Mouse (Mus musculus): ENCODE data around the gene Prn. TPM values are rescaled to one million over a fixed set of nuclear protein-coding genes. Genes with fewer than 3 reads are reported as not detected.

Prn gene
- not detected in 4 replicates for total RNA-seq (2023; ENCODE audit: inconsistent age)

DNA sequence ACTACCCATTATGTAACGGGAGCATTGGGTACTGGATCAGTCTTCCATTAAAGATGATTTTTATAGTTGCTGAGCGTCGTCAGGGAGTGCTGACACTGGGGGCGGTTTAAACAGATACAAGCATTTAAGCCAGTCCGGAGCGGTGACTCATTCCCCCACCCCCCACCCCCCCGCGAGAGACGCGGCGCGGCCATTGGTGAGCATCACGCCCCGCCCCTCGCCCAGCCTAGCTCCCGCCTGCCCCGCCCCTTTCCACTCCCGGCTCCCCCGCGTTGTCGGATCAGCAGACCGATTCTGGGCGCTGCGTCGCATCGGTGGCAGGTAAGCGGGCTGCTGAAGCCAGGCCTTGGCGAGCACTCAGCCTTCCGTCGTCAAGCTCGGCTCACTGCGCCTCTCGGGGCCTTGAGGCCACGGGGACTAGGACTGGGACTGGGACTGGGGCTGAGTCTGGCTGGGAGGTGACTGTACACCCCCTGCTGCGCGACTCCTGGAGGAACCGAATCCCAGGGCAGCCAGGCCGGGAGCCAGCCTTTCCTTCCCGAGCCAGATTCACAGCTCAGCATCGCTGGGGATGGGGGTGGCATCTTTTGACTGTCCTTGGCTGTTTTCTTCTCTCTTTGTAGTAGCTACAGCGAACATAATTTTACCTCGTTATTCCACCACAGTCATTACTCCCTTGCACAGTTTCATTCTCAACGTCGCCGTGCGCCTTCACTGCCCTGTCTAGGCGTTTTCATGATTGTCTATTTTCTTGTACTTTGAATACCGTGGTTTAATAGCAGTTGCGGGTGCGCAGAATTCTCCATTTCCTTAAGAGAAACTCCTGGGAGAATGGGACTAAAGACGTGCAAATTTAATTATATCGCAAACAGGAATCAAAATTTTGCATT, at the start of gene Prn, which contains the start of gene Prnp:
TSS of gene Prn (plus strand) at position 275 of the 890 bp plus-strand sequence.
TSS of gene Prnp (plus strand) at position 246 of the 890 bp plus-strand sequence.

GRCm38 (mm10) chr2:131950598-131951095, 40.9 kb downstream of the Prn start, which contains the start of gene Prnd:
Gene Prnd (plus strand): TSS chr2:131950861.

Other genes with a start within 250 kb of the Prn start
- gene Erv3, start 50.2 kb upstream of the Prn start, total RNA-seq (2023; ENCODE audit: inconsistent age): not detected in 4 replicates
- gene Prnp, start within 50 bp of the Prn start, total RNA-seq (2023; ENCODE audit: inconsistent age): 5.0 to 6.2 TPM (median 5.2 TPM) in 4 replicates
- gene Prnd, start 40.9 kb downstream of the Prn start, total RNA-seq (2023; ENCODE audit: inconsistent age): not detected in 4 replicates
- gene Rassf2, start 120.3 kb downstream of the Prn start, total RNA-seq (2023; ENCODE audit: inconsistent age): 215 to 231 TPM (median 225 TPM) in 4 replicates
- gene Slc23a2, start 235.2 kb downstream of the Prn start, total RNA-seq (2023; ENCODE audit: inconsistent age): 31.9 to 41.8 TPM (median 37.3 TPM) in 4 replicates

Data from B cell, adult (primary cell).